Mouse (Mus musculus) common myeloid progenitor, adult 5-6 weeks (primary cell): Measurements from ENCODE around the gene 2410015M20Rik. TPM values are rescaled to one million over a fixed set of nuclear protein-coding genes. Genes with fewer than 3 reads are reported as not detected.
"Not testable (repeated sequence)": the region's sequence is repeated elsewhere in the genome, so short reads cannot be mapped to it uniquely, and the experiment has no call there.

Experiments
- ATAC-seq: replicated peaks from 2 replicates; pipeline ENCODE4 v1.8.0; 2016; ENCODE audit warnings: low read depth, mild to moderate bottlenecking, moderate TSS enrichment, inconsistent platforms; ENCODE audit not compliant: poor library complexity, severe bottlenecking
- total RNA-seq: library from RNA; stranded (forward); fragments of 200-1000, 187-1606 nt; gene quantifications from 2 replicates; pipeline ENCODE4 v1.2.3, GENCODE M21; 2017

The 2410015M20Rik gene
- 61.3 and 113 TPM in 2 replicates for total RNA-seq

DNA sequence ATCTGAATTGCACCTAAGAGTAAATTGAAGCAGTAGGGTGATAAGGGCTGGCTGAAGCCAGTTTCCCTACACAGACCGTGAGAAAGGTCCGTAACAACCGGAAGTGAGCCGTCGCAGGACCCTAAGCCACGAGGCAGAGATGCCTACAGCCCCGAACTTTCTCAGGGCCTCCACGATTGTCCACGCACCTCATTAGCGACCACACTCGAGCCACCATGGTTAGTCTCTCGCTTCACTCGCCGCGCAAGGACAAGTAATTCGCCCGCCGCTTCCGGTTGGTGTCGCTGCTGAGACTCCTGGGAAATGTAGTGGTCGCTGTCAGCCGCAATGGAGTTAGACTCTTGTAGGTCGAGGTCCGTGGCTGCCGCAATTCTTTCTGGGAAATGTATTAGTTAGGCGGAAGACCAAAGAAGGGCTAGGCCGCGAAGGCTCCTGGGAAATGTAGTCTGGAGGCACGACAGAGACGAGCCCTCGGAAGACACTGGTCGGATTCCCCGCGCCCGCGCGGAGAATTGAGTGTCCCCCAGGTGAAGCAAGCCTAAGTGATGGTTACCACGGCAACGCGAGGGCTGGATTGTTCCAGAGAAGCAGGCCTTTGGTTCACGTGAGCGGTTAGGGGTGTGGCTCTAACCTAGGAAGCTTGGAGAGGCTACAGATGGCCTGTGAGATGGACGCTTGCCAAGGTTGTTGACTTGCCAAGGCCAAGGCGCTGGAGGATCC is at the start of gene 2410015M20Rik:
Gene 2410015M20Rik (minus strand): TSS at position 320 of the 720 bp plus-strand sequence.
- ATAC-seq: peak; percentile 72

GRCm38 (mm10) chr17:56656171-56656570 is 46.6 kb upstream of the 2410015M20Rik start:
- no peak for ATAC-seq

- no peak for ATAC-seq
These were observed 45.7 kb upstream of the 2410015M20Rik start for GRCm38 (mm10) chr17:56655311-56655710.

- ATAC-seq: no peak
These were observed 45.2 kb upstream of the 2410015M20Rik start for GRCm38 (mm10) chr17:56654771-56655170.

GRCm38 (mm10) chr17:56651801-56652200 is 42.2 kb upstream of the 2410015M20Rik start:
- no peak for ATAC-seq

DNA sequence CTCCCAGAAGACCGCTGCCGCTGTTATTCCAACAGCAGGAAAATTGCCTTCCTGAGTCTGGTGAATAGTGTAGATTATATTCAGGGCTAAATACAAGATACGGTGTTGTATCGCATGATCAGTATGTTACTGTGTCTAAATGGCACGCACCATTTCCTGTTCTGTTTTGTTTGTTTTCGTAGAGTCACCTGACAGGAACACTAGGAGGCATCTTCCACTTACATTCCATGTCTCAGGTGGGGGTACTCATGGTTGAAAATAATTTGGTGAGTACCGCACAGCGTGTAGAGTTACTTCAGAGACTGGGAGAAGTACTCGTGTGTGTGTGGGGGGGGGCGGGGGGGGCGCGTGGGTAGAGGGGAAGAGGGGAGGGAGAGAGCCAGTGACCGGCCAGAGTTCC is 38.0 kb upstream of the 2410015M20Rik start:
- no peak for ATAC-seq

DNA sequence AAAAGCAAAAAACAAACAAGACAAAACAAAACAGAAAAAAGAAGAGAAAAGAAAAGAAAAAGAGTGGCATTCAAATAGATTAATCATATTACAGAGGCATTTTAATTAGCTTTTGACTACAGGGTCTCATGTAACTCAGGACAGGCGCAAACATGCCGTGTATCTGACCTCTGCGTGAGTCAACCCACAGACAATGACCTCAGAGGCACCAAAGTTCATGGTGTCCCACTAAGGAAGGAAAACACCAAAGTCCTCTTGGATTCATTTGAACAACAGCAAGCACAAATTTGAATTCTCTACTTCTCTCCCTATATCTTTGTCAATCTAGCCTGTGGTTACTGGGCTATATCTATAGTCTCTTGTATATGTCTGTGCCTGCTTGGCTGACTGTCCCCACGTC is 33.7 kb upstream of the 2410015M20Rik start:
- ATAC-seq: no peak

DNA sequence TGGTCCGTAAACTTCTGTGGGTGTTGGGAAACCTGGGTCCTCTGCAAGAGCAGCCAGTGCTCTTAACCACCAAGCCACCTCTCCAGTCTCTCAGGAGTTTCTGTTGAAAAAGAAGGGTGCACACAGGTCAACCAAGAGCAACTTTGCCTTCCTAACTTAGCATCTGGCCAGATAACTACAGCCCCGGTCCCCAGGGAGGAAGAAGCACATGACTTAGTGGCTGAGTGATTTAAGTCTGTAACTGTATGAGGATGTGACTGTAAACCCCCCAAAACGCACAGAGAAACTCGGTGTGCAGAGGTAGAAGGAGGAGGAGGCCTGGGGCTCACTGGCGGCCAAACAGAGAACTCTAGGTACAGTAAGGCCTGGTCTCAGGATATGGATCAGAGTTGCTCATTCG is 24.5 kb upstream of the 2410015M20Rik start:
- no peak for ATAC-seq

GRCm38 (mm10) chr17:56631807-56632206 is 22.2 kb upstream of the 2410015M20Rik start:
- no peak for ATAC-seq

GRCm38 (mm10) chr17:56629800-56630781 is 20.5 kb upstream of the 2410015M20Rik start:
- not testable (repeated sequence) for ATAC-seq

- ATAC-seq: 0 out of 2 replicates have a peak, but pooled peaks have one; percentile 4
These were observed 18.1 kb upstream of the 2410015M20Rik start, which contains the start of gene Catsperd for GRCm38 (mm10) chr17:56627530-56628277. Gene Catsperd (plus strand): TSS chr17:56628143.

DNA sequence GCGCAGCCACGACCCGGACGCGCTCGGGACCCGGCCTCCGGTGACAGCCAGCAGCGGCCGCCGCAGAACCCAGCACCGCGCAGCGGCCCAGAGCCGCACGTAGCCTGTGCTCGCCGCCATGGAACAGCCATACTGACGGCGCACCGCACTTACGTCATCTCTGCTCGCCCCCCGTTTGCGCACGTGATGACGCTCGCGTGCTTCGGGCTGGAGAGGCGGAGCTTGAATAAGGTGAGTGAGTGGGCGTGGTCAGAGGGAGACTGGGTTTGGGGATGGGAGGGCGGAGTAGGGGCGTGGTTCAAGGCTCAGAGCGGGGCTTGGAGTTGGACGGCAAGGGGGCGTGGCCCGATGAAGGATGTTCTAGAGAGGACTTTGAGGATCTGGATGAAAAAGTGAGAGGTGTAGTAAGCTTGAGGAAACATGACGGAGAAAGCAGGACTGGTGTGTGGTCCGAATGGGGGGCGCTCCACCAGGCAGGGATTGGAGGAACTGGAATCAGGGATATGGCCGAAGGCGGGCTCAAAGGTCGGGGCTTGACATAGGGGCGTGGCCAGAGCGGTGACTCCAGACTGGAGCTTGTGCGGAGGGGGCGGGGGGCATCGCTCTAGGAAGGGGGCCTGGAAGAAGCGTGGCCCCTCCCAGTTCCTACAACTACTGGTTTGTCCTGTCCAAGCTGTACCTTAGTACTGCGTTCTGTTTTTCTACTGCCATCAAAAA is 17.3 kb upstream of the 2410015M20Rik start, which contains the start of gene Lonp1:
Gene Lonp1 (minus strand): TSS at position 134 of the 717 bp plus-strand sequence.
- peak; percentile 92 for ATAC-seq

GRCm38 (mm10) chr17:56626260-56626659 is 16.7 kb upstream of the 2410015M20Rik start:
- 0 out of 2 replicates have a peak, but pooled peaks have one; percentile 9 for ATAC-seq

- ATAC-seq: no peak
These were observed 15.9 kb upstream of the 2410015M20Rik start for GRCm38 (mm10) chr17:56625495-56625894.

DNA sequence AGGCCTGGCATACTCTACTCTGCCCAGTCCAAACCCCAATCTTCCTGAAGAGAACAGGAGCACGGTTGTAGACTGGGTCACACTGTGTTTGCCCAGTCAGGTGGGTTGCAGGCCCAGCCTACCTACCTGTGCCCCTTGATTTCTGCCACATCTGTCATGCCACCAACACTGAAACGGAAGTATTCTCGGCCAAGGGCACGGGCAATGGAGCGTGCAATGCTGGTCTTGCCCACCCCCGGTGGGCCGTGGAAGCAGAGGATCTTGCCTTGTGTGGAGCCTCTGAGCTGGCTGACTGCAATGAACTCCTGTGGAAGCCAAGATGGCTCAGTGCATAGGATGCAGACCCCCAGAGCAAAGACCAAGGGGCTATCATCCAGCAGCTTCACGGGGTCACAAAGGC is 8.1 kb upstream of the 2410015M20Rik start:
- no peak for ATAC-seq

- ATAC-seq: no peak
These were observed 7.2 kb upstream of the 2410015M20Rik start for GRCm38 (mm10) chr17:56616725-56617124.

GRCm38 (mm10) chr17:56615792-56616191 is 6.2 kb upstream of the 2410015M20Rik start:
- no peak for ATAC-seq

- ATAC-seq: no peak
These were observed 5.7 kb upstream of the 2410015M20Rik start for GRCm38 (mm10) chr17:56615136-56615784.
